Mouse (Mus musculus): ENCODE data around the gene Naa60. TPM values are rescaled to one million over a fixed set of nuclear protein-coding genes. Genes with fewer than 3 reads are reported as not detected.

The Naa60 gene
- 25.9 and 27.3 TPM in 2 replicates for polyA plus RNA-seq (2015; fragmentation: Nextera tagmentation; extraction: Ambion mirVana)

GRCm38 (mm10) chr16:3872216-3873047, at the start of gene Naa60:
Gene Naa60, plus strand, starts transcription at chr16:3872375.

DNA sequence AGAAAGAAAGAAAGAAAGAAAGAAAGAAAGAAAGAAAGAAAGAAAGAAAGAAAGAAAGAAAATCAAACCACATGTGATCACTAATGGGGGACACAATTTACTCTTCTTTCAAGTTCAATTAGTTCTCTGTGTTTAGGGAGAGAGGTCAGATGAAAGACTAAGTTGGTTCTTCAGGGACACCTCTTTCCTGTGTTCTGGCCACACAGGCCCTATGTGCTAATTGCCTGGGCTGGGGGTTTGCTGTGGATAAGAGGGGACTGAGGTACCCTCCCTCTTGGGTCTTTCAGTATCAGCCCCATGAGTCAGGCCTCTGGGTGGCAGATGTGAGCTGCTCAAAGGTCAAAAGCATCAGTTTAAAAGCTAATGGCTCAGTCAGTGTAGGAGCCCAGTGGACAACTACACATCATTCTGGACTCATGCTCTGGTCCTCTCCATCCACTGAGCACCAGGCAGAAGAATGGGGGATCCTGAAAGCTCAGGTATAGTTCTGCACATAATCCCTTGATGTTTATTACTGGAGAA, 41.5 kb upstream of the Naa60 start, which contains the start of gene Olfr15:
Gene Olfr15, plus strand, starts transcription at position 291 of the 522 bp plus-strand sequence.

DNA sequence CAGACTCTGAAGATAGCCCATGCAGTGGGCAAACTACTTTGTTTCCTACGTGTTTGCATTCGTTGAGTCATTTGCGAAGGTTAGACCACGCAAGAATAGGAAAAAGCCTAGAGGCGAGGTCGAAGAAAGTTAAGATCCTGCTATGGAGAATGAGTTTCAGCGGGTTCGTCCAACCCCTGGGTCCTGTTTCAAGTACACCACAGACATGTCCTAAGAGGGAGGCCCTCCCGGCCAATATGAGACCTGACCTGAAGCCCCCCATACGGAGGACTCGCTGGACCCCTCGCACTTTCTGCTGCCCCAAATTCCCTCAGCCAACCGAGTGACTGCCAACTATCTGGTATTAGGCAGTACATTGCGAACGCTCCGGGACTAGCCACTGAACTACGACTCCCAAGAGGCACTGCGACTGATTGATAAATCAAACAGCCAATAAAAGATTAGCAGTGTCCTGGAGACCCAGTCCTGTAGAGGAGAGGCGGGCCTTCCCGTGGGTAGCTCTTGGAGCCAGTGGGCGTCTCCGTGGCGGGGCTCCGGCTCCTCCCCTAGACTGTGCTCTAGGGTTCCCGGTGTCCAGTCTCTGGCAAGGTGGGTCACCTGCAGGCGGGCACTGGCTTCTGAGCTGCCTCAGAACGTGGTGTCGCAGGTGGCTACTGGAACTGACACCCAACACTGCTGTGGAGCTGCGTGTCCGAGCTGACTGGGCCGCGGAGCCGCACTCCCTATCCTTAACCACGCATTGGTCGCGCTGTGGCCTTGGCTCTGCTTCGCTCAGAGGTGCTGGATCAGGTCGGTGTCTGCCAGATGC, 25.3 kb upstream of the Naa60 start, which contains the start of gene Zfp174:
Gene Zfp174, plus strand, starts transcription at position 558 of the 808 bp plus-strand sequence.

GRCm38 (mm10) chr16:3884201-3885064, 12.3 kb downstream of the Naa60 start, which contains the start of the genes Zfp597 and Gm20695:
Gene Zfp597, minus strand, starts transcription at chr16:3884561.
Gene Gm20695, plus strand, starts transcription at chr16:3884648.

DNA sequence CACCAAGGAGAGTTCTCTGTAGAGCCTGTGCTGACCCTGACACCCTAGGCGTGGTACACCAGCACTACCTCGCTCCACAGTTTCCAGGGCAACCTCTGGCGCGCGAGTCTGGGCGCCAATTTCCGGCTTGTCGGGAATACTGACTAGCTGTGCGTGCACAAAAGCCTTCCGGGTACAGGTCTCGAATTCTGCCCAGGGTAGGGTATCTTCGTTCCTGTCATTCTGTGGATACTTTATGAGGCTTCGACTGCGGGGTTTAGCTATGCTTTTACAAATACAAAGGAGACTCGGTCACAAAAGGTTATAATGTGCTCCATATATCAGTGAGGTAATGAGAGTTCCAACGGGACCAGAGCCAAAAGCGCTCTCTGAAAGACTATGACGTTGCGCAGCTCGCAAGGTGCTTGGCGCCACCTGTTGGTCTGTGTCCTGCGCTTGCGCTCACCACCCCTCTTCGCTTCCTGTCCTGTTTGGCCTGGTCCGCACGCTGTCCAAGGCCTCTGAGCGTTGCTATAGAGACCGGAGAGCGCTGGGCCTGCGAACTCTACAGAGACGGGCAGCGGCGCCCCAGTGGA, 36.4 kb downstream of the Naa60 start, which contains the start of the genes 1700037C18Rik and Cluap1:
Gene 1700037C18Rik, minus strand, starts transcription at position 153 of the 575 bp plus-strand sequence.
Gene Cluap1, plus strand, starts transcription at position 265 of the 575 bp plus-strand sequence.

Small RNAs within 50 kb of the gene (microRNA-seq; reads per million reads assigned to microRNA genes)
- gene Gm23493: not detected

Other genes starting within 250 kb of the Naa60 start
- gene Mefv, start 154.3 kb upstream of the Naa60 start, polyA plus RNA-seq (2015; fragmentation: Nextera tagmentation; extraction: Ambion mirVana): 0.05 TPM in 1 of 2 replicates, not detected in the other
- 24.0 and 24.1 TPM in 2 replicates for gene Zfp263, start 128.3 kb upstream of the Naa60 start, polyA plus RNA-seq (2015; fragmentation: Nextera tagmentation; extraction: Ambion mirVana)
- not detected in 2 replicates for gene Olfr15, start 41.5 kb upstream of the Naa60 start, polyA plus RNA-seq (2015; fragmentation: Nextera tagmentation; extraction: Ambion mirVana)
- gene Zfp174, start 25.1 kb upstream of the Naa60 start, polyA plus RNA-seq (2015; fragmentation: Nextera tagmentation; extraction: Ambion mirVana): 0.54 TPM in 2 replicates
- 2.5 and 3.3 TPM in 2 replicates for gene Zfp597, start 12.2 kb downstream of the Naa60 start, polyA plus RNA-seq (2015; fragmentation: Nextera tagmentation; extraction: Ambion mirVana)
- 1.0 and 1.3 TPM in 2 replicates for gene Gm20695, start 12.3 kb downstream of the Naa60 start, polyA plus RNA-seq (2015; fragmentation: Nextera tagmentation; extraction: Ambion mirVana)
- gene 1700037C18Rik, start 36.3 kb downstream of the Naa60 start, polyA plus RNA-seq (2015; fragmentation: Nextera tagmentation; extraction: Ambion mirVana): 5.9 and 6.4 TPM in 2 replicates
- gene Cluap1, start 36.4 kb downstream of the Naa60 start, polyA plus RNA-seq (2015; fragmentation: Nextera tagmentation; extraction: Ambion mirVana): 13.7 and 14.4 TPM in 2 replicates
- gene Nlrc3, start 104.3 kb downstream of the Naa60 start, polyA plus RNA-seq (2015; fragmentation: Nextera tagmentation; extraction: Ambion mirVana): 0.25 and 0.40 TPM in 2 replicates
- 6.1 and 7.0 TPM in 2 replicates for gene Slx4, start 131.4 kb downstream of the Naa60 start, polyA plus RNA-seq (2015; fragmentation: Nextera tagmentation; extraction: Ambion mirVana)
- gene Dnase1, start 164.6 kb downstream of the Naa60 start, polyA plus RNA-seq (2015; fragmentation: Nextera tagmentation; extraction: Ambion mirVana): 0.95 and 1.9 TPM in 2 replicates
- 48.8 and 53.2 TPM in 2 replicates for gene Trap1, start 205.5 kb downstream of the Naa60 start, polyA plus RNA-seq (2015; fragmentation: Nextera tagmentation; extraction: Ambion mirVana)

Data from urinary bladder, postnatal 0 days (tissue).